26 mouse cellular contexts compared by ENCODE assay signal in genomic region chr5:73368845-73369447, GRCm38 (mm10). TPM values are rescaled to one million over a fixed set of nuclear protein-coding genes. Genes with fewer than 3 reads are reported as not detected.
A peak's percentile ranks its signal among the peaks of the same experiment; 100 is the strongest.
DNase-seq lines count a peak whose midpoint lies in the region; ATAC-seq and TF ChIP-seq lines count a peak whose summit lies in the region.
"Had no signal": no experiment of that assay in that cellular context is flagged by ENCODE, and none has a peak within 500 bp of the region (broad histone marks: within the 10 kb centered on the region; RNA-seq: fewer than 3 reads in every experiment).

No protein-coding gene starts in this region.

- H3K27ac ChIP-seq in layer of hippocampus, adult 2 months = peak overlapping the region; percentile 74
- no peak overlapping the region; the same call in 1 of the 2 replicates for H3K27ac ChIP-seq in CH12.LX (ENCODE audit: insufficient read depth, low read depth)
- H3K27ac ChIP-seq in intestine, embryonic 16.5 days (ENCODE audit: low read length) = peak overlapping the region; percentile 69
- H3K27ac ChIP-seq in cerebellum, adult 2 months (ENCODE audit: insufficient read depth, low read length) = no peak overlapping the region
- no peak overlapping the region for H3K27ac ChIP-seq in hindbrain, embryonic 11.5 days (ENCODE audit: low read depth, low read length)
- H3K27ac ChIP-seq: forebrain, embryonic 13.5 days; hindbrain, embryonic 13.5 days; kidney, postnatal 0 days; midbrain, embryonic 15.5 days had no signal

- ATAC-seq in intestine, embryonic 16.5 days = peak; percentile 61
- no peak for ATAC-seq in hindbrain, embryonic 11.5 days (ENCODE audit: low FRiP score)
- ATAC-seq: forebrain, embryonic 13.5 days; midbrain, embryonic 15.5 days had no signal

- no peak for TF ChIP-seq EP300 in CH12.LX (IDR thresholded peaks at IDR 0.05; ENCODE audit: low read length)

- H3K9me3 ChIP-seq in CH12.LX (replicated peaks; ENCODE audit: low read length) (no peaks in the 10 kb centered on the region), E14TG2a.4 (ENCODE audit: low read length) (no peaks in the 10 kb centered on the region)
- no peaks in the 10 kb centered on the region for H3K9me3 ChIP-seq in intestine, embryonic 16.5 days (ENCODE audit: control insufficient read depth, low read length)
- no peaks in the 10 kb centered on the region for H3K9me3 ChIP-seq in hindbrain, embryonic 11.5 days (ENCODE audit: control insufficient read depth, low read length)
- H3K9me3 ChIP-seq: forebrain, embryonic 13.5 days; heart, embryonic 12.5 days; hindbrain, embryonic 13.5 days; midbrain, embryonic 15.5 days had no signal

- 67% methylated on average over 10 of the region's 10 CpGs for WGBS in intestine, embryonic 16.5 days
- WGBS in cerebellum, adult 2 months = 59% methylated on average over 10 of the region's 10 CpGs
- WGBS in hindbrain, embryonic 11.5 days = 84% methylated on average over 10 of the region's 10 CpGs

- peaks cover 12 to 55% of the 10 kb centered on the region in 2 experiments for H3K4me1 ChIP-seq in CH12.LX (ENCODE audit: control insufficient read depth in 1 of 2, insufficient read depth in 2 of 2)
- peaks cover 70% of the 10 kb centered on the region for H3K4me1 ChIP-seq in E14TG2a.4 (replicated peaks; ENCODE audit: low read depth, low read length)
- H3K4me1 ChIP-seq in intestine, embryonic 16.5 days (ENCODE audit: control insufficient read depth, insufficient read depth, low read length) = peaks cover 4% of the 10 kb centered on the region
- no peaks in the 10 kb centered on the region for H3K4me1 ChIP-seq in cerebellum, adult 2 months (ENCODE audit: control insufficient read depth, insufficient read depth, low read length)
- no peaks in the 10 kb centered on the region for H3K4me1 ChIP-seq in hindbrain, embryonic 11.5 days (replicated peaks; ENCODE audit: control insufficient read depth, insufficient read depth, low read length)
- H3K4me1 ChIP-seq: forebrain, embryonic 13.5 days; hindbrain, embryonic 13.5 days; midbrain, embryonic 15.5 days had no signal

- no peak overlapping the region for H3K9ac ChIP-seq in CH12.LX (ENCODE audit: insufficient read depth, low read depth)
- no peak overlapping the region for H3K9ac ChIP-seq in intestine, embryonic 16.5 days (ENCODE audit: low read depth, low read length)
- H3K9ac ChIP-seq in hindbrain, embryonic 11.5 days (ENCODE audit: low read depth, low read length) = no peak overlapping the region
- H3K9ac ChIP-seq: forebrain, embryonic 13.5 days; heart, embryonic 12.5 days; hindbrain, embryonic 13.5 days; midbrain, embryonic 15.5 days had no signal

- H3K27me3 ChIP-seq in CH12.LX (replicated peaks) (no peaks in the 10 kb centered on the region), E14TG2a.4 (ENCODE audit: insufficient read depth, low read length) (no peaks in the 10 kb centered on the region)
- no peaks in the 10 kb centered on the region for H3K27me3 ChIP-seq in intestine, embryonic 16.5 days (replicated peaks; ENCODE audit: control insufficient read depth, insufficient read depth, low read length)
- no peaks in the 10 kb centered on the region for H3K27me3 ChIP-seq in cerebellum, adult 2 months (ENCODE audit: control insufficient read depth, insufficient read depth, low read length)
- no peaks in the 10 kb centered on the region for H3K27me3 ChIP-seq in hindbrain, embryonic 11.5 days (ENCODE audit: control insufficient read depth, insufficient read depth, low read length)
- H3K27me3 ChIP-seq: forebrain, embryonic 13.5 days; heart, embryonic 12.5 days; hindbrain, embryonic 13.5 days; midbrain, embryonic 15.5 days had no signal

- DNase-seq in layer of hippocampus, adult 2 months (ENCODE audit: low spot score in 2 of 2) = no peak
- no peak for DNase-seq in layer of hippocampus, postnatal 25 days (ENCODE audit: extremely low spot score in 1 of 2, low spot score in 1 of 2)
- DNase-seq in CH12.LX (ENCODE audit: extremely low read depth) = peak; percentile 76
- no peak for DNase-seq in cerebellum, adult 2 months
- no peak for DNase-seq in hindbrain, embryonic 11.5 days (ENCODE audit: low spot score)
- DNase-seq: adrenal gland, postnatal 36 days; cerebellum, adult 8-10 months; gastrocnemius, postnatal 36 days; heart, postnatal 14 days; lung, adult 18-20 months; right cerebral cortex, postnatal 4 days; thymus, postnatal 4 days had no signal

- H3K4me3 ChIP-seq in layer of hippocampus, adult 2 months = no peak overlapping the region
- peak overlapping the region in 1 of 3 experiments; percentile 18 for H3K4me3 ChIP-seq in CH12.LX (replicated peaks in 1 of 3; ENCODE audit: low read depth in 2 of 3, low read length in 2 of 3, poor library complexity in 1 of 3)
- 0 out of 2 replicates have a peak overlapping the region, but pooled peaks have one; percentile 17 for H3K4me3 ChIP-seq in E14TG2a.4 (replicated peaks; ENCODE audit: low read length)
- H3K4me3 ChIP-seq in intestine, embryonic 16.5 days (ENCODE audit: low read length) = no peak overlapping the region
- no peak overlapping the region for H3K4me3 ChIP-seq in cerebellum, adult 2 months (replicated peaks; ENCODE audit: insufficient read depth, low read depth, low read length)
- H3K4me3 ChIP-seq in hindbrain, embryonic 11.5 days (ENCODE audit: low read depth, low read length) = no peak overlapping the region
- H3K4me3 ChIP-seq: erythroblast, embryonic 14.5 days; forebrain, embryonic 13.5 days; heart, embryonic 12.5 days; hindbrain, embryonic 13.5 days; megakaryocyte, embryonic 14.5 days; midbrain, embryonic 15.5 days had no signal

- TF ChIP-seq POLR2A in CH12.LX (IDR thresholded peaks at IDR 0.05; ENCODE audit: low read depth, low read length) = no peak
- TF ChIP-seq POLR2A in cerebellum, adult 2 months (IDR thresholded peaks at IDR 0.05; ENCODE audit: borderline replicate concordance, insufficient read depth, low read length) = no peak

- TF ChIP-seq RAD21 in CH12.LX (IDR thresholded peaks at IDR 0.05; ENCODE audit: low read depth, low read length) = no peak; the same call in 1 of the 2 replicates

- H3K79me2 ChIP-seq in CH12.LX (replicated peaks; ENCODE audit: control insufficient read depth, extremely low read depth, insufficient read depth, poor library complexity, severe bottlenecking) = no peaks in the 10 kb centered on the region

- in situ Hi-C loops in CH12.LX (cut with MboI; ENCODE audit: low pct_ligation_motif_present, low pct_unique_long_range_greater_than_20kb, low sequenced_read_pairs) = no loop called here

- H3K4me2 ChIP-seq in CH12.LX (ENCODE audit: insufficient read depth, low read depth, poor library complexity, severe bottlenecking) = peak overlapping the region; percentile 29
- peak overlapping the region; percentile 9; the same call in 1 of the 2 replicates for H3K4me2 ChIP-seq in intestine, embryonic 16.5 days (ENCODE audit: low read depth, low read length)
- no peak overlapping the region for H3K4me2 ChIP-seq in hindbrain, embryonic 11.5 days (replicated peaks; ENCODE audit: low read depth, low read length)
- H3K4me2 ChIP-seq: forebrain, embryonic 13.5 days; heart, embryonic 12.5 days; hindbrain, embryonic 13.5 days; liver, embryonic 11.5 days; midbrain, embryonic 15.5 days had no signal

- H3K36me3 ChIP-seq in CH12.LX (replicated peaks in 1 of 2; ENCODE audit: control insufficient read depth in 1 of 2, insufficient read depth in 1 of 2, low read length in 1 of 2) = no peaks in the 10 kb centered on the region
- H3K36me3 ChIP-seq in E14TG2a.4 (ENCODE audit: insufficient read depth, low read length) = no peaks in the 10 kb centered on the region
- no peaks in the 10 kb centered on the region for H3K36me3 ChIP-seq in intestine, embryonic 16.5 days (ENCODE audit: control insufficient read depth, insufficient read depth, low read length)
- H3K36me3 ChIP-seq in hindbrain, embryonic 11.5 days (ENCODE audit: control insufficient read depth, insufficient read depth, low read length) = no peaks in the 10 kb centered on the region
- H3K36me3 ChIP-seq: heart, embryonic 12.5 days; hindbrain, embryonic 13.5 days; midbrain, embryonic 15.5 days had no signal

- TF ChIP-seq CTCF in layer of hippocampus, adult 2 months (conservative IDR thresholded peaks at IDR 0.05) = no peak
- TF ChIP-seq CTCF in CH12.LX (conservative IDR thresholded peaks at IDR 0.05 in 1 of 2, IDR thresholded peaks at IDR 0.05 in 1 of 2; ENCODE audit: low read depth in 2 of 2, low read length in 2 of 2) = peak in 1 of 2 experiments; percentile 15; a peak in 1 of 4 replicates
- TF ChIP-seq CTCF in E14TG2a.4 (conservative IDR thresholded peaks at IDR 0.05; ENCODE audit: low read length) = no peak
- TF ChIP-seq CTCF in cerebellum, adult 2 months (IDR thresholded peaks at IDR 0.05; ENCODE audit: borderline replicate concordance, insufficient read depth, low read depth, low read length) = no peak

- dilution Hi-C loops in CH12.LX (cut with MboI; ENCODE audit: extremely low pct_ligation_motif_present, extremely low pct_unique_long_range_greater_than_20kb, low sequenced_read_pairs) = no loop called here

TF ChIP-seq in CH12.LX, 34 proteins besides CTCF, POLR2A, EP300 and RAD21:
- TF ChIP-seq ETS1 (conservative IDR thresholded peaks at IDR 0.05; ENCODE audit: low read depth, low read length) (0 out of 2 replicates have a peak, but pooled peaks have one; percentile 28), KAT2A (IDR thresholded peaks at IDR 0.05; ENCODE audit: insufficient replicate concordance, low read length) (0 out of 2 replicates have a peak, but pooled peaks have one; percentile 28), MEF2A (IDR thresholded peaks at IDR 0.05; ENCODE audit: borderline replicate concordance, low read depth, low read length) (peak; percentile 36; the same call in 1 of the 2 replicates), HCFC1 (IDR thresholded peaks at IDR 0.05; ENCODE audit: low read depth, low read length) (no peak)

RNA-seq across cellular contexts. Expression of gene Ociad2, which starts 28.1 kb away (rescaled TPM):
- 100 to 1,000 TPM; 125 to 147 TPM for total RNA-seq in layer of hippocampus, adult 2 months (2021)
- total RNA-seq in layer of hippocampus, postnatal 25 days (2021) = 100 to 1,000 TPM; 122 to 128 TPM
- total RNA-seq in CH12.LX (2012; rRNA removed) = 5.3 and 6.3 TPM in 2 replicates
- 1.9 and 2.3 TPM in 2 replicates for total RNA-seq in CH12.LX (2014; rRNA removed)
- polyA plus RNA-seq in CH12.LX (2012; ENCODE audit: insufficient read length, low read depth) = 3.2 and 4.4 TPM in 2 replicates
- polyA plus RNA-seq in intestine, embryonic 16.5 days (2015; fragmentation: Nextera tagmentation; extraction: Ambion mirVana) = 273 and 289 TPM in 2 replicates
- 20.2 and 20.5 TPM in 2 replicates for polyA plus RNA-seq in cerebellum, adult 2 months (2012; rRNA removed)
- polyA plus RNA-seq in hindbrain, embryonic 11.5 days (2014; fragmentation: Nextera tagmentation; extraction: Ambion mirVana) = 8.0 and 9.8 TPM in 2 replicates
- polyA plus RNA-seq: erythroblast, embryonic 14.5 days had no signal

RNA-seq across cellular contexts. Expression of gene Cwh43, which starts 36.9 kb away (rescaled TPM):
- total RNA-seq in layer of hippocampus, adult 2 months (2021) = under 1 TPM; 0.56 to 0.86 TPM
- total RNA-seq in layer of hippocampus, postnatal 25 days (2021) = 1 to 10 TPM in 1 of 2 experiments, under 1 TPM in 1; 0.62 to 1.3 TPM
- total RNA-seq in CH12.LX (2012; rRNA removed) = not detected in 2 replicates
- total RNA-seq in CH12.LX (2014; rRNA removed) = not detected in 2 replicates
- polyA plus RNA-seq in CH12.LX (2012; ENCODE audit: insufficient read length, low read depth) = not detected in 2 replicates
- polyA plus RNA-seq in intestine, embryonic 16.5 days (2015; fragmentation: Nextera tagmentation; extraction: Ambion mirVana) = 0.13 and 0.16 TPM in 2 replicates
- 0.10 and 0.20 TPM in 2 replicates for polyA plus RNA-seq in cerebellum, adult 2 months (2012; rRNA removed)
- polyA plus RNA-seq in hindbrain, embryonic 11.5 days (2014; fragmentation: Nextera tagmentation; extraction: Ambion mirVana) = not detected in 2 replicates
- total RNA-seq: adrenal gland, postnatal 36 days; common myeloid progenitor, adult 5-6 weeks; gastrocnemius, postnatal 36 days; heart, postnatal 14 days; MEL; neutrophil, adult 5-6 weeks had no signal
- polyA plus RNA-seq: erythroblast, embryonic 14.5 days; heart, embryonic 12.5 days; limb, embryonic 11.5 days; liver, embryonic 11.5 days had no signal

Comparison
In these comparisons a context has a peak if more than half of its experiments do, and no peak if none do; other contexts are left out.
1. H3K27ac ChIP-seq: peak in layer of hippocampus, adult 2 months (single experiment) and intestine, embryonic 16.5 days (single experiment); none in CH12.LX (single experiment), cerebellum, adult 2 months (single experiment) and hindbrain, embryonic 11.5 days (single experiment).
2. RNA of gene Ociad2, which starts 28.1 kb away (polyA plus RNA-seq): 273 to 289 TPM in intestine, embryonic 16.5 days; 20.2 to 20.5 TPM in cerebellum, adult 2 months, 8.0 to 9.8 TPM in hindbrain, embryonic 11.5 days and 3.2 to 4.4 TPM in CH12.LX; every median in the first group is over 10 times any median in the second.